Mouse (Mus musculus) urinary bladder, adult 2 months (tissue): Measurements from ENCODE around the gene Tiam1. TPM values are rescaled to one million over a fixed set of nuclear protein-coding genes. Genes with fewer than 3 reads are reported as not detected.

Experiments used
- DNase-seq: peaks from one replicate; pipeline ENCODE4 v3.0.0; 2022; ENCODE audit warnings: low spot score
- polyA plus RNA-seq: library from polyadenylated mRNA; depleted of rRNA; stranded (reverse); fragments of >200 nt; gene quantifications from 2 replicates; pipeline ENCODE4 v1.2.3, GENCODE M21; 2012

Tiam1 gene
- polyA plus RNA-seq, 1 experiment, result 9.0 TPM

DNA sequence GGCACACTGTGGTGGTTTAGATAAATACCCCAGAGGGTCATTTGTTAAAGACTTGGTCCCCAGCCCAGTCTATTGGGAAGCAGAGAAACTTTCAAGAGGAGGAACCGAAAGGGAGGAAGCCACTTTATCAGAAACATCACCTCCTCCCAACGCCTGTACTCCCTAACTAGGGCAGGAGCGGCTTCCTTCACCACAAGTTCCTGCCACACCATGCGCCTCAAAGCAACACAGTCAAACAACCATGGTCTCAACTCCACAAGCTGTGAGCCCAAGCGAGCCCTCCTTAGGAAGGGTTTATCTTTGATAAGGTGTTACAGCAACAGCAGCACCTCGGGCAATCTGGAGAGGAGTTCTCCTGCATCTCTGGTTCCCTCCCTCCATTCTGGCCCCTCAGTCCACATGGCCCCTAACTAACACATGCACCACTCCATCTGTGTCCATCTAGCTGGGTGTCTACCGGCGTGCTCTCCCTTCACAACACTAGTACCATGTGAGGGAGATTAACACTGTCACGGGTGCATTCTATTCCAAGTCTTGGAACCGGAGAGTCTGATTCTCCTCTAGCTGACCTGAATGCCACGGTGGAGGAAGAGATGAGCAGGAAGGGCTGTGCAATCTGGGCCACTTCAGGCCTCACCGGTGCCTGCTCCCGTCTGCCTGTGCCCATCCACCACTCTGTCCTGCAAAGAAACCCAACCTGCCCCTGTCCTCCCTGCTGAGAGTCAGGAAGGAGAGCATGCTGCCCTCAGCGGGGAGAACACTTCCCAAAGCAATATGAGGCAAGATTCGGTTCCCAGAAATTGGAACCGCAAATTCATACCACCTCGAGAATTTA, 149.4 kb downstream of the Tiam1 start:
- DNase-seq, result no peak

DNA sequence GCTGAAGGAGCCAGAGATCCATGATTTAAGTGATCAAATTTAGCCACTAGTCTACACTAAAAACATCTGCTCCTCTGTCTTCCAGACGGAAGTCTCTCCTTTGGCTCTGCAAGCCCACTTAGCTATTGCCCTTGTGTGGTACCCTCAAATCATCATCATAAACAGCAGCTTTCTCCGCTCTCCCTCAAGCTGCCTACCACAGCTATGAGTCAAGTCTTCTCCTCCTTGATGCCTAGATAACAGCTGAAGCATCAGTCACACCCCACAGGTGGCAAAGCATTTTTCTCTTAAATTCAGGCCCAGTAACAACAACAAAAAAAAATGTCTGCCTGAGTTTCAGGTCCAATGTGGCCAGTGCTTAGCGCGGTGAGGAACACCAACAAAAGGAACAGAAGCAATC, 150.1 kb downstream of the Tiam1 start:
- no peak for DNase-seq

DNA sequence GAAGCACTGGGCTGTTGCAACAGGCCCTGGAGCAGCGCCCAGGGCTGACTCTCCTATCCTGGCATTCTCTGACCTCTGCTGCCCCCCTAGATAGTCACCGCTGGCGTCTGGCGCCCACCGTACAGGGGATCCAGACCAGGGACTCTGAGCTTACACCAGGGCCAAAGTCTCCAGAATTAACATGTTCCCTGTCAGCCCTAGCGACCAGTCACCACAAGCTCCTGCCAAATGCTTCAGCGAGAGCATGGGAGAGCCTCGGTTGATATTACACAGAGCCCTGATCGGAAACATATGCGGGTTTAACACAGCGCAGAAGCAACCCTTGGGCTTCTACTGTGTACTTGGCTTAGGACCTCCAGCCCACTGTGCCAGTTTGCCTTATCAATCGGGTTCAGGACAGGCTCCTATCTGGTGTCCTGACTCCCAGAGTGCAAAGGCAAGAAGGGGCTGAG, 151.8 kb downstream of the Tiam1 start:
- DNase-seq, result no peak

DNA sequence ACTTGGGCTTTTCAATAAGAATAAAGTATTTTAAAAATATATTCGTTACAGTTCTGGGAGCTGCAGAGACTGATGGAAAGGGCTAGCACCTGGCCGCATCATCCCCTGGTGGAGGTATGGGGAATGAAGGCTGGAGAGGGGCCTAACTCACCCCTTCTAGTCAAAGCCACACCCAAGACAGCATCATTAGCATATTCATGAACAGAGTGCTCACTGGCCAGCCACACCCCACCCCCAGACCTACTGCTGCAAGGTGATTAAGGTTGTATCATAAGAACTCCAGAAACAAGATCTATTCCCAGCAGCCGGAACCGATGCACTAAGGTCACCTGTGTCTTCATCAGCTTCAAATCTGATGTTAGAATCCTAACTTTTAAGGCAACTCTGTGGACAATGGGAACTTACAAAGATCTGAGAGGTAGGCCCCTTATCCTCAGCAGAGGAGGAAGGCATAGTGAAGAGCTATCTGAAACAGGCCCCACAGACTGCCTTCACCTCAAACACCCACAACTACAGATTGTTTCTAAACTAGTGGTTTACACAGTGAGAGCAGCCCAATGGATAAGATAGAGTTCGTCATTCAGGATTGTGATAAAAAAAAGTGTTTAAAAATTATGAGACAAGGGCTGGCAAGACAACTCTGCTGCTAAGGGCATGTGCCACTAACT, 153.1 kb downstream of the Tiam1 start:
- no peak for DNase-seq

DNA sequence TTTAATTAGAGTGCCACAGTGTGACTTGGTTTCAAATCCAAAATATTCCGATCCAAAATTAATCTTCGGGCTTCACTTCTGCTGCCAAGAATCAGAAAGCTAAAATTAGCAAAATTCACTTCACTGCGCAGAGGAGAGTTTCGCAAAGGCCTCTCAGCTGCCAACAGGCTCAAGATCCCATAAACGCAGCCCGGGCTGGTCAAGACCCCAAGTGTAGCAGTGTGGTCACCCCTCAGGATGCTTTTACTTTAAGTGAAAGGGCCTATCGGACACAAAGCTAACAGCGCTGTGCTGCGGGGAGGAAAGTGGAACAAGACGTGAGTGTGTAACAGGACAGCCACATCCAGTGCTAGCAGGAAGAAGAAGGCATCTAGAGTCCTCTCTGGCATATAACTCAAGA, 153.8 kb downstream of the Tiam1 start:
- no peak for DNase-seq

DNA sequence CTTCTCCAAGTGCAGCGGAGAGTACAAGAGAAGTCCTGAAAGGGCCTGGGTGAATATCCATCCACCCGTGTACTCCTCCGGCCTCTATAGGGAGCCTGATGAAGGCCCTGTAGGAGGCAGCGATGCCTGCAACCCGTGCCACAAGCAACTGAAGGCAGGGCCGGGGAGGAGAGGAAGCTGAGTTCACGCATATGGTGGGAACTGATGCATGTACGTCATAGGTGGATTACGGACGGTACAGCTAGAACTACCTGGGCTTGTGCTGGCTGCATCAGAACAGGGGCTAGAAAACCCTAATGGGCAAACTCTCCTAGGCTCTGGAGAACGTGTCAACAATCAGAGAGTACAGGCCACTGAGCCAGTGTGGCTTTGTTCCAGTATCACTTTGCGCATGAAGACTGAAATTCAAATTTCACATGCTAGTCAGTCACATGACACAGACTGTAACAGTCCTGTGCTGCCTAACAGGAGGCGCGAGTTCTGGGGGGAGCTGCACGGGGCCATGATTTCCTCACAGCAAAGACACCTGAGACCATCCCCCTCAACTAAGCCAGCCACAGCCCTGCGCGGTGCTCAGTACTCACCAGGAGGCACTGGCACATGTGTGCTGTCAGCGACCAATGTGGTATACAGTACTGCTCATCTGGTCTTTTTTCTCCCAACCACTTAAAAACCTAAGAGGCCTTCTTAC, 156.8 kb downstream of the Tiam1 start:
- no peak for DNase-seq

DNA sequence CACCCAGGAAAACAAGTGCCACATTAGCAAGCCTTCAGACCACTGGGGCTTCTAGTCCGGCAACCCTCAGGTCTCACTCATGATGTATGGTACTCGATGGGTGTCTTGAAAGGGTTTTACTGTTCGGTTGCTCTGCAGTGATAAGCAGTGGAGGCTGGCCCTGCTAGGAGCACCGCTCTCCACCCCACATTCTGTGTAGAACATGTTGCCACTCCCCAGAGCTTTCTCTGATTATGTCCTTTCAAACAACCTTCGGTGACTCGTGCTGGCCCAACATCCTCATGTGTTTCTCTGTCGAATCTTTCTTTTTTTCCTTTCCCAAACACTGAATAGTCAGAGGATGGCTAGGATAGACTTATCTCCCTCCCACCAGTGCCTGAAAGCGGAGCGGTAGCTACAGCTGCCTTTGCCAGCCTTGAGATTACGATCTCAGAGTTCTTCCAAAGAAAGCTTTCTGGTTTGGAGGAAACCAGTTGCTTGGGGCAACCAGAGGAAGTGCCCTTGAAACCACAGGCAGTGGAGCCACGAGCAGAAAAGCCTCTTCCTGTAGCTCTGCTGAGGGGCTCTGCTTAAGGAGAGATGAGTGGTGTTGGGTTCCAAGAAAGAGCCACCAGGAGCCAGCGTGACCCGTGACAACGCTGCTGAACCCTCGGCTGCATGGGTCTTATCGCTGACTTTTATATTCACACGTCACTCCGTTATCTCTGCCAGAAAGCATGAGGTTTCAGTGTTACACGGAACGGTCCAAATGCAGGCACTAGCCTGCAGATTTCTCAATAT, 157.7 kb downstream of the Tiam1 start:
- DNase-seq, result no peak

DNA sequence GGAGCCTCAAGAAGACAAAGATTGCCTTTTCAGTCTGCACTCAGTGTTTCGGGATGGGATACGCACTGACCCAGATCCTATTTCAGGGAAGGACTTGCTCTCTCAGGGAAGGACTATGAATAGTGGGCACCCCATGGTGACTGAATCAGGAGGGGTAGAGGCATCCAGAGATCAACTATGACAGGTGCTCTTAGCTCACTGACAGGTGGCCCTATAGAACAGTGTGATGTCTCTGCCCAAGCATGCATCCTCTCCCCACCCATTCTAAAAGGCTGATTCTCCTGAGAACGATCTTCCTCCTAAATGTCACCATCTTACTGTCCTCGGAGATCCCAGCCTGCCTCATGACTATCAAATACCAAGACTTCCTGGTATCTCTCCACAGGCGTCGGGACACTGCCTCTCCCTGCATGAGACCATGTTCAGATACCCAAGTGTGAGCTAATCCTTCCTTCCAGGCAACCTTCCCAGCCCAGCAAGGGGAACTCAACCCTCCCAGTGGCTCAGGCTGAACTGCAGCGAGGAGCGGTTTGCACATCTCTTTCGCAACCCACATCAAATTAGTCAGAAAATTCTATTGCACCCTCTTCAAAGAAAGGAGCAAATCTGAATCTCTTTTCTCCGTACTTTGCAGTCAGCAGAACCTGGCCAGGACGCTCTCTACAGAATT, 163.4 kb downstream of the Tiam1 start:
- DNase-seq, result no peak

DNA sequence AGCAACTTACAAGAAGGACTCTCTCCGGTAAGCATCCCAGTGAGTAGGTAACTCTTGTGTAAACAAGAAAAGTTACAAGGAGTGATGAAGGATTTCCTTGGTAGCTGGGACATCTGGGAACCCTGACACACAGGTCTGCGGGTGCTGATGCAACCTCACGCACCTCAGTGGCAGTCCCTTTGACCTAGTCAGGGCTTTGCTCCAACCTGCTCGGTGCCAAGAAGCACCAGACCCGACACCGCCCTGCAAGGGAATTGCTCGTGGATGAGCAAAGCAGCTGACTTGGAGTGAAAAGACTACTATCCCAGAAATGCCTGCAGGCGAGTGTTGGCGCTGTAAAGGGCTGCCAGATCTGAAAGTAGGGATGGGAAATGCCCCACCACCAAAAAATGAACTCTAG, 168.1 kb downstream of the Tiam1 start:
- no peak for DNase-seq

DNA sequence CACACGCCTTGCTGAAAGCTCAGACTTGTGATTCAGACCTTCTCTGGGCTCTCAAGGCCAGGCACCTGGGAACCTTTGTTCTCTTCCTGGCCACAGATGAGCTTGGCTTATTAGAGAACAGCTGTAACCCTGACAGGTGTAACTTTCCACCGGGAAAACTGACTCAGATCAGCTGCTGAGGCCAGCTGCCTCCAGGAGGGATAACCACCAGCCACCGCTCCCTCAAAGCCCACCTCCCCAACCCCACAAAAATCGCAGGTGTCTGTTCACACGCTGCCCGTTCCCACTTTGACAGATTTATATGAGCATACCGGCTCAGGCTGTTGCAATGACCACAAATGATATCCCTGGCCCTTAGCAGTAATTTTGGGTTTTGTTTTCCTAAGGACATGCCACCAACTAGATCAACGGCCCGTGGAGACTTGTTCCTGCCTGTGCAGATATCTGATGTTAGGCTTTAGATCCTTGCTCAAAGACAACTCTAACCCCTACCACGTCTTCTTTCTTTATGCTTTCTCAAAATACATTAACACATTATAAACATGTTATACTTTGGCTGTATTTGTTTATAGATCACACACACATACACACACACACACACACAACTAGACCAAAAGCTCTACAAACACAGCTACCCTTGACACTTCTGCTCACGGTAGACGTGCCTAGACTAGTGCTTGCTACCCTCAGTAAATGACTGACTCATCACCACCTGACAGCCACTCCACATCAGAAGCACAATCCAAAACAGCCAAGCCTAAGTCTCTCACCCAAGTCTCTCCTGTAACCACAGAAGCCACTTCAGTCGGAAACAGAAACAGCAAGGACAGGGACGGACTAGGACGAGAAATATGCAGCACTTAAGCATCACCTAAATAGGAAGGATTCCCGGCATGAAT, 169.5 kb downstream of the Tiam1 start:
- peak; percentile 36 for DNase-seq

DNA sequence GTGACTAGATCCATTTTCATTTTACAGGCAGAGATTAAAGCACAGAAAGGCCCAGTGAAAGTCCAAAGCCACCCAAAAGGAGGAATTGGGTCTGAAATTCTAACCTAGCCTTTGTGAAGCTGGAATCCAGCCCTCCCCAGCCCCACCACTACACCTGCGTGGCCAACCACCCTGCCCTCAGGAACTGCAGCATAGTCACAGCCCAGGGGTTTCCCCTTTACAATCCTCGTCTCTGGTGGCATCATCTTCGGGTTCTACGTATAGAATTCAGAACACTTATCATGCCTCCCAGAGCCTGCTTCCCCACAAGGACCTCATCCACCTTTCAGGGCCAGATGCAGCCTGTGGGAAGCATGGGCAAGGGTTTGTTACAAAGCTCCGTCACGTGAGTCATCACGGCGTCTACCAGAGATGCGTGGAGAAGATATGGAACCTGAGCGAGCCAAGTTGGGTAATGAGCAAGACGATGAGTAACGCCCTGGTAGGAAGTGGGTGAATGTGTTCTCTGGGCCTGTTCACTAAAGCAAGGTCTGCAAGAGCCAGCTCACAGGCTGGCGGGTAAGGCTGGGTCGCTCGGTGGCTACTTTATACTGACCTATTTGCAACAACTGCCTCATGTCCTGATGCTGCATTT, 170.6 kb downstream of the Tiam1 start:
- DNase-seq, result peak; percentile 42

DNA sequence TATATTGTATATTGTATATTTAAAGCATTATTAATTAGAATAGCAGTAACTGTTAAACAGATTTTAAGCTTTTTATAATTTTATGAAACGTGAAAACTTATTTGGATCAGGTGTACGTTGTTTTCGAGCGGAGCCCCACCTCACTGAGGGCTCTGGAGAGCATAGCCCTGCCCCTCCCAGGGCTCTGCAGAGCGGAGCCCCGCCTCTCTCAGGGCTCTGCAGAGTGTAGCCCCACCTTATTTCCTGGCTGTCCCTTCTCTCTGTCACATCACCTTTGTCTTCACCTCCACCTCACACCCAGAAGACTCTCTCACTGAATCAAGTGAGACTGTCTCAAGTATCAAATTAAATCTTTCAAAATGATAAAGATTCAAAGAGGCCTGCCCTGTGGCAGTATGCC, 171.6 kb downstream of the Tiam1 start:
- DNase-seq, result no peak

DNA sequence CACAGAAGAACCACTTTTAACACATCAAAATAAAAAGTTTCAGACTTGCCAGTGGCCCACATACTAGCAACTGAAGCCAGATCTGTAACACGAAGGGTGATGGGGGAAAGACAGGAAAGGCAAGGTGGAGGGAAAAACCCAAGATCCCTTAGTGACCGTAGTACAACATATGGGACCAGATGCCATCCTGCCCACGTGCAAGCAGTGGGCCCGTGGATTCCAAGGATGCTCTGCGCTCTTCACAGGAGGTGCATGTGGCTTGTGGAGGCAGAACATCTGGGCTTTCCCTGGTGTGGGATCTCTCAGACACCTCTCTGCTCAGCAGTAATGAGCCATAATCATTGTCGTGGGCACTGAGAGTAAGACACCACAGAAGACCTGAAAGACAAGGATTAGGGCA, 175.5 kb downstream of the Tiam1 start:
- DNase-seq, result no peak

DNA sequence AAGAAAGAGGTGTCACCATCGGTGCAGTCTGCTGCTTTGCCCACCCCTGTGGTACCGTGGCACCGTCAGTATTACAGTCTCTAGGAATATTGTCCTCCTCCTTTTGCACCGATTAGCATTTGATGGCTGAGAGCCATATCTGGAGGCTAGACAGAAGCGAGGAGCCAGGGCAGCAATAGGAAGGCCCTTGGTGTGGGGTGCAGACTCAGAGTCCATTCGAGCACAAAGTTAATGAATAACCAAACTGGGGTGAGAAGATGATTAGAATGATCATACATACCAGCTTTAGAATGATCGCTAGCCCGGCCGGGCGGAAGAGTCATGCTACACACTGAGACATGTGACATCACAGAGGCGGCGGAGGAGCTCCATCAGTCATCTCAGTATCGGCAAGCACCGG, 180.7 kb downstream of the Tiam1 start:
- no peak for DNase-seq

DNA sequence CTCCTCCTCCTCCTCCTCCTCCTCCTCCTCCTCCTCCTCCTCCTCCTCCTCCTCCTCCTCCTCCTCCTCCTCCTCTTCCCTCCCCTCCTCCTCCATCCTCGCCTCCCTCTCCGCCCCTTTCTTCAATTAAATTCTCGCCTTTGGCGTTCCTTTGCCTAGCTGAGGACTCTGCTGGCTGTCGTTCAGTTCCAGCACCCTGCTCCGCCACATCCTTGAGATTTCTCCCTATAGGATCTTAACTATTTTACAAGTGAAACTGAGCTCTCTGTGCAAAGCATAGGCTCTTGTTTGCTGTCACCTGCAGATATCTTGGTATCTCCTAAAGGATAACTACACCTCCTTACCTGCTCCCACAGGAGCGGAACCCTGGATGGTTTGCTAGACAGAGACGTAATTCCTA, 182.7 kb downstream of the Tiam1 start:
- DNase-seq, result no peak

DNA sequence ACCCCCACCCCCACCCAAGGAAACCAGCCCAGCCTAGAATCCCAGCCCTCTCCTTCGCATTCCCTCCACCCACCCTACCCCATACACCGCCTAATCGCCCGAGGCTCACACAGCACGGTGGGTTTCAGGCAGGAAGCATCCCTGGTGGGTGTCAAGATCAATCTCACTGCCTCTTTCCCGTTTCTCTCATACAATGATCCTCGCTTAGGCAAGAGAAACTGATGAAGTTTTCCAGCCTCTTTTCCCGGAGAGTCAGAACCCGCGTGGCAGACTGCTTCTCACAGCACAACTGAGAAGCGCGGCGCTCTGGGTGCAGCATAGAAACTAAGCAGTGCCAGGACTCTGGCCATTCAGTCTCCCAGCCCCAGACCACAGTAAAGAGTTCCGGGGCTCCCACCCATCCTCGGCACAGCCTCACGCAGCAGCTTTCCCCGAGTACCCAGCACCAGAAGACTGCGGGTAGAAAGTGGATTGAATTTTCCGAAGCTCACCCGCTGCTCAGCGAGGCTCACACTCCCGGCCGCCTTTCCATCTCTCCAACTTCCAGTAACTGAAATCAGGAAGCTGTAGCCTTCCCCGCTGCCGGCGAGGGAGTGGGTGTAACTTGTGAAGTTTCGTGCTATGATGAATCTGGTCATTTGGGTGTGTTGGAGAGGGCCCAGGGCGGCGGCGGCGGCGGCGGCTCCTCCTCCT, 183.2 kb downstream of the Tiam1 start:
- peak; percentile 44 for DNase-seq

DNA sequence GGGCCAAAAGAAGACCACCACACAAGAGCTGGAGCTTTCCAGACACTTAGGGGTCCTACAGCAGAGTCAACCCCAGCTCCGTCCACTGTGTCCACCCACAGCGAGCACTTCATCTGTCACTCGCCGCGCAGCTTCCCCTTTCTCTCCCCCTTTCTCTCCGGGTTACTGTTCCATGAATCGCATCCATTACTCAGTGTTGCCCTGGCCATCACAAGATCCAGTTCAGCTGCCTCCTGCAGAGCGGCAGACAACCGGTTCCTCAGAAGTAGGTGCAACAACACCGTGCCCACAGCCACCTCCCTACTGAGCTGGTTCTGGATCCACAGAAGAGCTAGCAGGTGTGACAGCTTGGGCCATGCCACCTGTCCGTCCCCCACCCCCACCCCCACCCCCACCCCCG, 184.6 kb downstream of the Tiam1 start:
- no peak for DNase-seq

DNA sequence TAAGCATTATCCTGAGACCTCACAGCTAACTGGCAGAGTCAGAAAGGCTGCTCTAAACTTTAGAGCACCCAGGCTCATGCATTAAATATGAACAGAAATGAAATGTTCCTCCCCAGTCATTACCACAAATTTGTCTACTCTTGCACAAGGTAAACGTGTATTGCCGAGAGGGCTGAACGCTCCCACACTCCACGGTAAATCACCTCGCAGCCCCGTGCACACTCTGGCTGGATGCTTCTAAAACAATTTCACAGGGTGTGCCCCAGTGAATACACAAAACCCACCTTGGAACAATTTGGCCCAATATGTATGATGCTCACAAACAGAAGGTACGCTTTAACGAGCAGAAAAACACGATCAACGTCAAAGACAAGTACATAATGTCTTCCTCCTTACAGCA, 185.5 kb downstream of the Tiam1 start:
- DNase-seq, result no peak

DNA sequence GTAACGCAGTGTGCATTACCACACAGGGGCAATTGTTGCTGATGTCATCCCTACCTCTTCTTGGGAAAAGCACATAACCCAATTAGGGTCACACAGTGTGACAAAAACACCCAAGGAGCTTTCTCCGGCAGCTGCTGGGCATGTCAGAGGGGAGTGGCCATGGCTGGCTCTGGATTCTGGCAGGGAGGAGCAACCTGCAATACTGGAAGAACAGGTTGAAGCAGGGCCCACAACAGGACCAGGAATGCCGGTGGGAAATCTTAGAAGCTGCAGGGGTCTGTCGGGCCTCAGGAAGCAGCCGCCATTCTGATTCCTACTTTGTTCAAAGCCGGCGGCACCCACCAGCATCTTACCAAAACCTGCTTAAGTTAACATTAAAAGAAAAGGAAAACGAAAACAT, 189.0 kb downstream of the Tiam1 start:
- no peak for DNase-seq
